Mouse (Mus musculus) kidney, embryonic 14.5 days (tissue): Measurements from ENCODE around the gene Nck1. TPM values are rescaled to one million over a fixed set of nuclear protein-coding genes. Genes with fewer than 3 reads are reported as not detected.

Source experiments
- ATAC-seq: fragments of 200-750 bp; cut with Nextera tagmentation; 2 replicates; pipeline ENCODE4 v1.8.0; 2017; ENCODE audit warnings: moderate number of reproducible peaks, mild to moderate bottlenecking, moderate TSS enrichment, moderate library complexity; ENCODE audit not compliant: low FRiP score, low TSS enrichment
- H3K27ac ChIP-seq: fragments of 300-500 bp; sonication (generic); 2 replicates; pipeline ENCODE4 v1.5.1; 2014; ENCODE audit warnings: low read depth, mild to moderate bottlenecking, low read length, moderate library complexity, mixed read lengths
- H3K27me3 ChIP-seq: fragments of 300-500 bp; sonication (generic); 2 replicates; pipeline ENCODE4 v1.6.1; 2014; ENCODE audit warnings: mild to moderate bottlenecking, low read length; ENCODE audit not compliant: control insufficient read depth, insufficient read depth
- H3K36me3 ChIP-seq: fragments of 300-500 bp; sonication (generic); 2 replicates; pipeline ENCODE4 v1.6.1; 2014; ENCODE audit warnings: low read length, mixed read lengths; ENCODE audit not compliant: control insufficient read depth, insufficient read depth
- H3K4me1 ChIP-seq: fragments of 300-500 bp; sonication (generic); 2 replicates; pipeline ENCODE4 v1.6.1; 2014; ENCODE audit warnings: low read length, mixed read lengths; ENCODE audit not compliant: control insufficient read depth, insufficient read depth
- H3K4me2 ChIP-seq: fragments of 300-500 bp; sonication (generic); replicated peaks from 2 replicates; pipeline ENCODE4 v1.6.1; 2014; ENCODE audit warnings: low read depth, mild to moderate bottlenecking, low read length
- H3K4me3 ChIP-seq: fragments of 300-500 bp; sonication (generic); 2 replicates; pipeline ENCODE4 v1.5.1; 2014; ENCODE audit warnings: mild to moderate bottlenecking, low read length
- H3K9ac ChIP-seq: fragments of 300-500 bp; sonication (generic); 2 replicates; pipeline ENCODE4 v1.6.1; 2014; ENCODE audit warnings: low read depth, mild to moderate bottlenecking, low read length, moderate library complexity
- H3K9me3 ChIP-seq: fragments of 300-500 bp; sonication (generic); 2 replicates; pipeline ENCODE4 v1.6.1; 2016; ENCODE audit warnings: low read length; ENCODE audit not compliant: control insufficient read depth
- WGBS: fragments of 180-500 bp; shearing (Covaris S2); extraction: QIAGEN DNeasy Blood & Tissue Kit; methylation state at CpG from one replicate; pipeline ENCODE4 v1.1.7; 2014; 5-methylcytosine and 5-hydroxymethylcytosine counted together
- polyA plus RNA-seq: library from polyadenylated mRNA; unstranded; fragments of >200 nt; fragmentation: Nextera tagmentation; extraction: Ambion mirVana; gene quantifications from 2 replicates; pipeline ENCODE4 v1.2.1, GENCODE M21; 2014

Gene Nck1
- polyA plus RNA-seq, 1 experiment from 2014 or later = 82.9 TPM

- H3K4me3 ChIP-seq = peak overlapping the region; percentile 70; the same call in 1 of the 2 replicates
- H3K27ac ChIP-seq = no peak overlapping the region
- 80% methylated on average over 1 of the region's 1 CpGs for WGBS
- ATAC-seq = no peak
- no peaks in the 10 kb centered on the region for H3K9me3 ChIP-seq
- H3K4me2 ChIP-seq = peak overlapping the region; percentile 97
- no peaks in the 10 kb centered on the region for H3K4me1 ChIP-seq
- H3K36me3 ChIP-seq = no peaks in the 10 kb centered on the region
- H3K9ac ChIP-seq = no peak overlapping the region
- no peaks in the 10 kb centered on the region for H3K27me3 ChIP-seq
Measured at GRCm38 (mm10) chr9:100571511-100571910, 25.6 kb upstream of the Nck1 start.

GRCm38 (mm10) chr9:100570626-100571233 is 24.8 kb upstream of the Nck1 start, which contains the start of gene Slc35g2:
Gene Slc35g2 (minus strand): TSS chr9:100571090.
- H3K4me2 ChIP-seq = peak within 1 kb of the TSS; percentile 97
- under 1% methylated on average over 54 of the region's 55 CpGs for WGBS
- H3K27me3 ChIP-seq = no peaks in the 10 kb centered on the region
- no peak within 1 kb of the TSS for H3K27ac ChIP-seq
- peak within 1 kb of the TSS; percentile 70 for H3K4me3 ChIP-seq
- peak within 1 kb of the TSS; percentile 70 for H3K9ac ChIP-seq
- no peaks in the 10 kb centered on the region for H3K36me3 ChIP-seq
- no peaks in the 10 kb centered on the region for H3K4me1 ChIP-seq
- peak; percentile 90 for ATAC-seq
- H3K9me3 ChIP-seq = no peaks in the 10 kb centered on the region

- no peaks in the 10 kb centered on the region for H3K36me3 ChIP-seq
- peak overlapping the region; percentile 70 for H3K4me3 ChIP-seq
- H3K4me2 ChIP-seq = peak overlapping the region; percentile 97
- H3K27ac ChIP-seq = no peak overlapping the region
- 10% methylated on average over 32 of the region's 32 CpGs for WGBS
- H3K4me1 ChIP-seq = no peaks in the 10 kb centered on the region
- H3K9me3 ChIP-seq = no peaks in the 10 kb centered on the region
- H3K27me3 ChIP-seq = no peaks in the 10 kb centered on the region
- peak overlapping the region; percentile 70; the same call in 1 of the 2 replicates for H3K9ac ChIP-seq
- ATAC-seq = peak; percentile 78; the same call in 1 of the 2 replicates
Measured at GRCm38 (mm10) chr9:100569798-100570625, 24.1 kb upstream of the Nck1 start.

- no peak for ATAC-seq
- H3K36me3 ChIP-seq = no peaks in the 10 kb centered on the region
- WGBS = 84% methylated on average over 10 of the region's 10 CpGs
- H3K4me3 ChIP-seq = no peak overlapping the region
- no peak overlapping the region for H3K9ac ChIP-seq
- H3K4me2 ChIP-seq = no peak overlapping the region
- no peak overlapping the region for H3K27ac ChIP-seq
- no peaks in the 10 kb centered on the region for H3K27me3 ChIP-seq
- H3K9me3 ChIP-seq = no peaks in the 10 kb centered on the region
- no peaks in the 10 kb centered on the region for H3K4me1 ChIP-seq
Measured at GRCm38 (mm10) chr9:100560251-100560890, 14.4 kb upstream of the Nck1 start.

- ATAC-seq = no peak
- no peak overlapping the region for H3K27ac ChIP-seq
- no peak overlapping the region for H3K9ac ChIP-seq
- no peaks in the 10 kb centered on the region for H3K4me1 ChIP-seq
- no peaks in the 10 kb centered on the region for H3K27me3 ChIP-seq
- no peaks in the 10 kb centered on the region for H3K9me3 ChIP-seq
- H3K36me3 ChIP-seq = no peaks in the 10 kb centered on the region
- H3K4me2 ChIP-seq = no peak overlapping the region
- no peak overlapping the region for H3K4me3 ChIP-seq
Measured at GRCm38 (mm10) chr9:100558991-100559390, 13.1 kb upstream of the Nck1 start.

GRCm38 (mm10) chr9:100558023-100558573 is 12.2 kb upstream of the Nck1 start:
- Histone ChIP-seq H3K27me3 (no peaks in the 10 kb centered on the region), H3K36me3 (no peaks in the 10 kb centered on the region), H3K9me3 (no peaks in the 10 kb centered on the region), H3K9ac (no peak overlapping the region), H3K4me2 (no peak overlapping the region), H3K4me3 (no peak overlapping the region), H3K27ac (no peak overlapping the region), H3K4me1 (no peaks in the 10 kb centered on the region)
- WGBS = 77% methylated on average over 4 of the region's 4 CpGs
- no peak for ATAC-seq

- Histone ChIP-seq H3K9ac (no peak overlapping the region), H3K4me1 (no peaks in the 10 kb centered on the region), H3K4me3 (no peak overlapping the region), H3K36me3 (no peaks in the 10 kb centered on the region), H3K27me3 (no peaks in the 10 kb centered on the region), H3K9me3 (0 out of 2 replicates have a peak, but pooled peaks cover 4% of the 10 kb centered on the region), H3K4me2 (no peak overlapping the region), H3K27ac (no peak overlapping the region)
- ATAC-seq = no peak
- WGBS = 82% methylated on average over 5 of the region's 5 CpGs
Measured at GRCm38 (mm10) chr9:100555686-100556085, 9.8 kb upstream of the Nck1 start.

- H3K4me1 ChIP-seq = peaks cover 13% of the 10 kb centered on the region; the same call in 1 of the 2 replicates
- WGBS = 99% methylated on average over 2 of the region's 2 CpGs
- no peaks in the 10 kb centered on the region for H3K36me3 ChIP-seq
- H3K4me3 ChIP-seq = no peak overlapping the region
- peaks cover 9% of the 10 kb centered on the region for H3K9me3 ChIP-seq
- no peak overlapping the region for H3K27ac ChIP-seq
- no peak for ATAC-seq
- H3K4me2 ChIP-seq = no peak overlapping the region
- H3K27me3 ChIP-seq = no peaks in the 10 kb centered on the region
- H3K9ac ChIP-seq = no peak overlapping the region
Measured at GRCm38 (mm10) chr9:100548313-100548712, 2.4 kb upstream of the Nck1 start.
